Mouse (Mus musculus) hindbrain, embryonic 10.5 days (tissue): ENCODE results near the gene Cyp3a41a. TPM values are rescaled to one million over a fixed set of nuclear protein-coding genes. Genes with fewer than 3 reads are reported as not detected.
"Not testable (repeated sequence)": the region's sequence is repeated elsewhere in the genome, so short reads cannot be mapped to it uniquely, and the experiment has no call there.

ENCODE experiments used
- DNase-seq: peaks from one replicate; pipeline ENCODE4 v3.0.0-alpha.2; 2017; ENCODE audit warnings: low spot score
- H3K27ac ChIP-seq: fragments of 300-500 bp; sonication (generic); 2 replicates; pipeline ENCODE4 v1.5.1; 2016; ENCODE audit warnings: mild to moderate bottlenecking, moderate library complexity
- H3K27me3 ChIP-seq: fragments of 300-500 bp; sonication (generic); 2 replicates; pipeline ENCODE4 v1.6.1; 2016; ENCODE audit warnings: mild to moderate bottlenecking; ENCODE audit not compliant: poor library complexity, insufficient read depth, severe bottlenecking
- H3K36me3 ChIP-seq: fragments of 300-500 bp; sonication (generic); 2 replicates; pipeline ENCODE4 v1.6.1; 2016; ENCODE audit warnings: mild to moderate bottlenecking, moderate library complexity
- H3K4me1 ChIP-seq: fragments of 300-500 bp; sonication (generic); replicated peaks from 2 replicates; pipeline ENCODE4 v1.6.1; 2016; ENCODE audit warnings: mild to moderate bottlenecking
- H3K4me3 ChIP-seq: fragments of 300-500 bp; sonication (generic); 2 replicates; pipeline ENCODE4 v1.5.1; 2016; ENCODE audit warnings: mild to moderate bottlenecking, moderate library complexity
- H3K9me3 ChIP-seq: fragments of 300-500 bp; sonication (generic); 2 replicates; pipeline ENCODE4 v1.6.1; 2016; ENCODE audit warnings: mild to moderate bottlenecking, moderate library complexity
- WGBS: fragments of 180-500 bp; shearing (Covaris S2); methylation state at CpG from one replicate; pipeline ENCODE4 v1.1.7; 2016; 5-methylcytosine and 5-hydroxymethylcytosine counted together
- polyA plus RNA-seq: library from polyadenylated mRNA; unstranded; fragments of >200 nt; fragmentation: Nextera tagmentation; extraction: Ambion mirVana; gene quantifications from 2 replicates; pipeline ENCODE4 v1.2.1, GENCODE M21; 2016

Gene Cyp3a41a
- not detected in 2 replicates for polyA plus RNA-seq

DNA sequence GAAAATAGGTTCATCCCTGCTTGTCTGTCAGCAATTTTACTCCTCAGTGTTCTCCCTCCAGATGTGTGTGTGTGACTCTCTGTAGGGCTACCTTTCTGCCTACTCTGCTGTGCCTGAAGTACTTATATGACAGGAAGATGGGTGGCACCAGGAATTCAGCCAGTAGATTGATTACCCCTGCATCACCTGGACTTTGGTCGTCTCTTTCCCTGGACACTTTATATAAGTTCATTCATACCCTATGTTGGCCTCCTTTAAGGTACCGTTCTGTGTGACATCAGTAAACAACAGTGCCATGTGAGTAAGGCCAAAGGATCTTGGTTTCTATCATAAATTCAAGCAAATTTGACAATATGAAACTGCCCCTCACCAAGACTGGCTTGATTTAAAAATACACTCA is at the start of gene Cyp3a41a:
Cyp3a41a (minus strand) TSS at position 101 of the 400 bp plus-strand sequence.
- H3K4me3 ChIP-seq, DNase-seq, H3K9me3 ChIP-seq, H3K36me3 ChIP-seq, H3K27me3 ChIP-seq, H3K27ac ChIP-seq, H3K4me1 ChIP-seq: not testable (repeated sequence)
- 75% methylated on average over 1 of the region's 2 CpGs for whole genome bisulfite sequencing

DNA sequence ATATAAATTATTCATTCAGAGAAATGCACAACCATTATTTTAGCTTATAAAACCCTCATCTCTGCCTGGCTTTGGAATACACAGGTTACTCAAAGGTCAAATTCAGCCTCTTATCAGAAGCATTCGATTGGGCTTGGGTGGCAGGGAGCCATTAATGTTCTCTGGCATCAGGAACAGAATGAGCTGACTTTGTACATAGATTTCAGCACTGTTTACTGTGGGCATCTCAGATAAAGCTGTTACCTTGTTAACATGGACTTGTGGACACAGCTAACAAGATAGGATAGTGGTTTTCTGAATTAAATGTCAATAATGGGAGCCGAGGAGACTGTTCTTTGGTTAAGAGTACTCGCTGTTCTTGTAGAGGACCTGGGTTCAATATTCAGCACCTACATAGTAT is 17.6 kb upstream of the Cyp3a41a start:
- not testable (repeated sequence) for H3K4me3 ChIP-seq, H3K27me3 ChIP-seq, DNase-seq, H3K36me3 ChIP-seq, H3K4me1 ChIP-seq, H3K27ac ChIP-seq
- H3K9me3 ChIP-seq = peaks cover 41% of the 10 kb centered on the region
- 77% methylated on average over 3 of the region's 3 CpGs for WGBS

DNA sequence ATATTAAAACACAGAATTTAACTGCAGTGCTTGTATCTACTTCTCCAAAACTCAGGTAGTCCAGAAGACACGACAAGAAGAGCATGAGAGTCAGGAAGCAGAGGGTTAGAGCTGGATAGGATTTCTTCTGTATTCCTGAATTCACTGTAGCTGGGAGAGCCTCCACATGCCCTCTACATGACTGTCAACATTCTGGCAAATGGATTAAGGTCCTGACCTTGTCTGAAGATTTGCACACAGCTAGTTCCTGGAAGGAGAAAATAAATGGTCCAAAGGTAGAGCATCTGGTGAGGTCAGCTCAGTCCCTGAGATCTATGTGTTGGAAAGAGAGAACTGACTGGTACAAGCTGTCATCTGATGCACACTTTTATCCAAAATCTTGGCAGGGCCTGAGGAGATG is 5.6 kb downstream of the Cyp3a41a start:
- H3K27me3 ChIP-seq, H3K4me1 ChIP-seq, H3K36me3 ChIP-seq, DNase-seq, H3K27ac ChIP-seq, H3K4me3 ChIP-seq: not testable (repeated sequence)
- 45% methylated on average over 1 of the region's 1 CpGs for WGBS
- H3K9me3 ChIP-seq = peaks cover 11% of the 10 kb centered on the region

DNA sequence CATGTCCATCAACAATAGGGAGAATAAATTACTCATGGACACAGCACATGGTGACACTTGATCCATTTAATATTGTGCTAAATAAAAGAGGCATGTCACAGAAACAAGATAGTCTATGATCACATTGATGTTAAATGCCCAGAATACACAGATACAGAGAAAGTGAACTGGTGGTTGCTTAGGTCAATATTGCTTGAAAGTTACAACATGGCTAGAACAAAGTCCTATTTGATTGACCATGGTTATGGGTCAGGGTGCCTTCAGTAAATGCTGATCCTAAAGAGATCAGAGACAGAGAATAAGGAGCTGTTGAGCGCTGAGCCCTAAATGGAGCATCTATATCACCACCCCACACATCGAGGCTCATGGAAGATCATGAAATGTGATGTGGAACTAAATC is 12.6 kb downstream of the Cyp3a41a start:
- H3K9me3 ChIP-seq = peaks cover 11% of the 10 kb centered on the region
- not testable (repeated sequence) for H3K36me3 ChIP-seq, H3K27ac ChIP-seq, DNase-seq, H3K4me3 ChIP-seq, H3K4me1 ChIP-seq, H3K27me3 ChIP-seq
- WGBS = 79% methylated on average over 2 of the region's 2 CpGs

DNA sequence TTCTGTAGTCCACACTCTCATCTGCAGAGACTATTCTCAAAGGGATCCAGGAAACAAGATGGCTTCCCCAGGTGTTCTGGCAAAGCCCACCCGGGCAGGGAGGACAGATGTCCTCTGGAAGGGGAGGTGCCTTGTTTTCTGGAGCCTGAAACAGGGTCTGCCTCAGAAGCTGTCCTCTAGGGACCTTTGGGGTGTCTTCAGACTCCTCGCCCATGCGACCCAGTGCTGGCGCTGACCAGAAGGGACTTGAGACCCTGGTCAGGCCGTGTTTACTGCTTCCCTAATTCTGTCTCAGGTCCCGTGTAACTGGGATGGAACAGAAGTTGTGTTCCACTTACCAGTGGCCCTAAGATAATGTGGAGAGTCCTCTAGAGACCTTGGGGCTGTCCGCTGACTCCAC is 57.9 kb downstream of the Cyp3a41a start:
- no peaks in the 10 kb centered on the region for H3K4me1 ChIP-seq
- no peak overlapping the region for H3K4me3 ChIP-seq
- DNase-seq = no peak
- H3K36me3 ChIP-seq = no peaks in the 10 kb centered on the region
- peaks cover 81% of the 10 kb centered on the region for H3K9me3 ChIP-seq
- H3K27ac ChIP-seq = no peak overlapping the region
- no peaks in the 10 kb centered on the region for H3K27me3 ChIP-seq
- WGBS = 88% methylated on average over 7 of the region's 7 CpGs

DNA sequence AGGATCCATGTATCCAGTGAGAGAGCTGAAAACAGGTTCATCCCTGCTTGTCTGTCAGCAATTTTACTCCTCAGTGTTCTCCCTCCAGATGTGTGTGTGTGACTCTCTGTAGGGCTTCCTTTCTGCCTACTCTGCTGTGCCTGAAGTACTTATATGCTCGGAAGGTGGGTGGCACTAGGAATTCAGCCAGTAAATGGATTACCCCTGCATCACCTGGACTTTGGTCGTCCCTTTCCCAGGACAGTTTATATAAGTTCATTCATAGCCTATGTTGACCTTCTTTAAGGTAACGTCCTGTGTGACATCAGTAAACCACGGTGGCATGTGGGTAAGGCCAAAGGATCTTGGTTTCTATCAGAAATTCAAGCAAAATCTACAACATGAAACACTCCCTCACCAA is 72.2 kb downstream of the Cyp3a41a start:
- DNase-seq = no peak
- H3K27me3 ChIP-seq = no peaks in the 10 kb centered on the region
- H3K4me3 ChIP-seq = no peak overlapping the region
- peaks cover 79% of the 10 kb centered on the region for H3K9me3 ChIP-seq
- H3K27ac ChIP-seq = no peak overlapping the region
- WGBS = 76% methylated on average over 4 of the region's 4 CpGs
- no peaks in the 10 kb centered on the region for H3K36me3 ChIP-seq
- no peaks in the 10 kb centered on the region for H3K4me1 ChIP-seq

Other genes starting within 250 kb of the Cyp3a41a start
- gene Cyp3a41b, start 135.4 kb downstream of the Cyp3a41a start, polyA plus RNA-seq = not detected in 2 replicates
- not detected in 2 replicates for gene Cyp3a44, start 85.7 kb upstream of the Cyp3a41a start, polyA plus RNA-seq
- gene Cyp3a11, start 159.8 kb upstream of the Cyp3a41a start, polyA plus RNA-seq = not detected in 2 replicates